Mouse (Mus musculus) CH12.LX (cell line): Measurements from ENCODE around the gene Prickle2. TPM values are rescaled to one million over a fixed set of nuclear protein-coding genes. Genes with fewer than 3 reads are reported as not detected.

ENCODE experiments used
- DNase-seq: peaks from one replicate; pipeline ENCODE4 v3.0.0-alpha.2; 2013; ENCODE audit errors: extremely low read depth
- H3K27ac ChIP-seq: 2 replicates; pipeline ENCODE4 v1.5.1; 2012; ENCODE audit warnings: low read depth, mild to moderate bottlenecking, control low read depth, moderate library complexity; ENCODE audit not compliant: insufficient read depth
- H3K27me3 ChIP-seq: replicated peaks from 2 replicates; pipeline ENCODE3; 2012; ENCODE audit warnings: inconsistent platforms
- H3K36me3 ChIP-seq, 2 experiments: replicated peaks in 1 of 2; 2 replicates each; pipeline versions ENCODE3 to v1.6.1; 2012; ENCODE audit warnings: inconsistent platforms in 1 of 2, low read length in 1 of 2, mild to moderate bottlenecking in 1 of 2, mixed read lengths in 1 of 2, moderate library complexity in 1 of 2; ENCODE audit not compliant: control insufficient read depth in 1 of 2, insufficient read depth in 1 of 2
- H3K4me1 ChIP-seq, 2 experiments: 2 replicates each; pipeline ENCODE4 v1.6.1; 2012; ENCODE audit warnings: inconsistent platforms in 1 of 2, moderate library complexity in 1 of 2; ENCODE audit not compliant: insufficient read depth in 2 of 2, control insufficient read depth in 1 of 2
- H3K4me2 ChIP-seq: 2 replicates; pipeline ENCODE4 v1.6.1; 2012; ENCODE audit warnings: low read depth, mild to moderate bottlenecking, control low read depth; ENCODE audit not compliant: poor library complexity, insufficient read depth, severe bottlenecking
- H3K4me3 ChIP-seq, 3 experiments: fragments of 150-350 bp in 1 of 3; sonication (generic) in 1 of 3; replicated peaks in 1 of 3; 2 replicates each; pipeline versions ENCODE3 to v1.5.1; 2011 to 2012; ENCODE audit warnings: low read depth in 2 of 3, low read length in 2 of 3, mild to moderate bottlenecking in 2 of 3, moderate library complexity in 2 of 3, control low read depth in 1 of 3, improper control_type of control experiment in 1 of 3, inconsistent platforms in 1 of 3, mixed read lengths in 1 of 3; ENCODE audit not compliant: poor library complexity in 1 of 3
- H3K79me2 ChIP-seq: replicated peaks from 2 replicates; pipeline ENCODE4 v1.6.1; 2012; ENCODE audit warnings: mild to moderate bottlenecking, moderate library complexity; ENCODE audit not compliant: control insufficient read depth, poor library complexity, insufficient read depth, severe bottlenecking; ENCODE audit errors: extremely low read depth
- H3K9ac ChIP-seq: 2 replicates; pipeline ENCODE4 v1.6.1; 2012; ENCODE audit warnings: low read depth, mild to moderate bottlenecking, control low read depth, moderate library complexity; ENCODE audit not compliant: insufficient read depth
- H3K9me3 ChIP-seq: replicated peaks from 2 replicates; pipeline ENCODE3; 2012; ENCODE audit warnings: low read length, inconsistent platforms, mixed read lengths
- BHLHE40 ChIP-seq: IDR thresholded peaks from 2 replicates; pipeline ENCODE4 v1.6.1; 2011; ENCODE audit warnings: mild to moderate bottlenecking, low read depth, low read length, improper control_type of control experiment
- CHD1 ChIP-seq: IDR thresholded peaks from 2 replicates; pipeline ENCODE4 v1.6.1; 2012; ENCODE audit warnings: low read depth, low read length, improper control_type of control experiment, inconsistent platforms
- CTCF ChIP-seq, 2 experiments: IDR thresholded peaks in 1 of 2; conservative IDR thresholded peaks in 1 of 2; 2 replicates each; pipeline ENCODE4 v1.5.1; 2011 to 2012; ENCODE audit warnings: low read depth in 2 of 2, low read length in 2 of 2, improper control_type of control experiment in 1 of 2, inconsistent platforms in 1 of 2, mild to moderate bottlenecking in 1 of 2, moderate library complexity in 1 of 2
- E2F4 ChIP-seq: IDR thresholded peaks from 2 replicates; pipeline ENCODE4 v1.6.1; 2011; ENCODE audit warnings: low read depth, low read length, improper control_type of control experiment; ENCODE audit not compliant: insufficient replicate concordance
- ETS1 ChIP-seq: conservative IDR thresholded peaks from 2 replicates; pipeline ENCODE4 v1.6.1; 2012; ENCODE audit warnings: low read depth, mild to moderate bottlenecking, inconsistent platforms, low read length, improper control_type of control experiment, moderate library complexity
- IRF4 ChIP-seq: IDR thresholded peaks from 2 replicates; pipeline ENCODE4 v1.6.1; 2014; ENCODE audit warnings: low read depth, mild to moderate bottlenecking, inconsistent platforms, low read length, improper control_type of control experiment
- MAFK ChIP-seq: IDR thresholded peaks from 2 replicates; pipeline ENCODE4 v1.6.1; 2011; ENCODE audit warnings: low read length, improper control_type of control experiment; ENCODE audit not compliant: insufficient replicate concordance
- MAZ ChIP-seq: IDR thresholded peaks from 2 replicates; pipeline ENCODE4 v1.6.1; 2012; ENCODE audit warnings: low read depth, mild to moderate bottlenecking, inconsistent platforms, low read length, improper control_type of control experiment, moderate library complexity
- MYC ChIP-seq: IDR thresholded peaks from 2 replicates; pipeline ENCODE4 v1.6.1; 2011; ENCODE audit warnings: low read depth, mild to moderate bottlenecking, improper control_type of control experiment, low read length
- PAX5 ChIP-seq: IDR thresholded peaks from 2 replicates; pipeline ENCODE4 v1.6.1; 2012; ENCODE audit warnings: low read length, inconsistent platforms, mixed read lengths
- POLR2AphosphoS2 ChIP-seq: IDR thresholded peaks from 2 replicates; pipeline ENCODE4 v1.6.1; 2011; ENCODE audit warnings: low read depth, low read length, improper control_type of control experiment
- RCOR1 ChIP-seq: conservative IDR thresholded peaks from 2 replicates; pipeline ENCODE4 v1.6.1; 2012; ENCODE audit warnings: low read depth, mild to moderate bottlenecking, inconsistent platforms, low read length, improper control_type of control experiment
- SMC3 ChIP-seq: IDR thresholded peaks from 2 replicates; pipeline ENCODE4 v1.6.1; 2011; ENCODE audit warnings: low read depth, low read length, improper control_type of control experiment
- TCF12 ChIP-seq: IDR thresholded peaks from 2 replicates; pipeline ENCODE4 v1.6.1; 2014; ENCODE audit warnings: low read depth, mild to moderate bottlenecking, inconsistent platforms, low read length, improper control_type of control experiment
- UBTF ChIP-seq: IDR thresholded peaks from 2 replicates; pipeline ENCODE4 v1.6.1; 2012; ENCODE audit warnings: low read depth, mild to moderate bottlenecking, inconsistent platforms, low read length, improper control_type of control experiment, moderate library complexity
- USF1 ChIP-seq: IDR thresholded peaks from 2 replicates; pipeline ENCODE4 v1.6.1; 2014; ENCODE audit warnings: low read depth, mild to moderate bottlenecking, inconsistent platforms, low read length, improper control_type of control experiment
- ZC3H11A ChIP-seq: IDR thresholded peaks from 2 replicates; pipeline ENCODE4 v1.6.1; 2012; ENCODE audit warnings: low read depth, mild to moderate bottlenecking, inconsistent platforms, low read length, improper control_type of control experiment
- ZKSCAN1 ChIP-seq: IDR thresholded peaks from 2 replicates; pipeline ENCODE4 v1.6.1; 2012; ENCODE audit warnings: low read depth, inconsistent platforms, low read length, improper control_type of control experiment, borderline replicate concordance
- dilution Hi-C: fragments of 300-500 bp; cut with MboI; formaldehyde crosslinking; loops from 2 replicates; pipeline ENCODE4 v1.14.3; 2020; ENCODE audit warnings: low sequenced_read_pairs; ENCODE audit not compliant: extremely low pct_unique_long_range_greater_than_20kb, extremely low pct_ligation_motif_present
- in situ Hi-C: fragments of 300-500 bp; cut with MboI; formaldehyde crosslinking; loops from 3 replicates; pipeline ENCODE4 v1.14.3; 2019; ENCODE audit warnings: low sequenced_read_pairs, low pct_ligation_motif_present, low pct_unique_long_range_greater_than_20kb, mixed read lengths
- polyA plus RNA-seq: library from polyadenylated mRNA; unstranded; fragments of >175 nt; gene quantifications from 2 replicates; pipeline ENCODE4 v1.2.1, GENCODE M21; 2012; ENCODE audit warnings: low read depth; ENCODE audit not compliant: insufficient read length
- total RNA-seq, 2 experiments: library from RNA; depleted of rRNA; stranded (reverse); fragments of 300-350 nt in 1 of 2; fragments of >200 nt in 1 of 2; gene quantifications; 2 replicates each; pipeline ENCODE4 v1.2.3; 2012 to 2014

Prickle2 gene
- total and polyA plus RNA-seq, 3 experiments = not detected

- no peak overlapping the region for H3K27ac ChIP-seq
- in situ Hi-C loops = no loop called here
- DNase-seq = no peak
Measured at GRCm38 (mm10) chr6:92478612-92479011, 227.3 kb downstream of the Prickle2 start.

GRCm38 (mm10) chr6:92477621-92478020 is 228.3 kb downstream of the Prickle2 start:
- Histone ChIP-seq H3K36me3 (no peaks in the 10 kb centered on the region), H3K27ac (no peak overlapping the region), H3K9ac (no peak overlapping the region), H3K4me1 (no peaks in the 10 kb centered on the region), H3K79me2 (no peaks in the 10 kb centered on the region), H3K27me3 (no peaks in the 10 kb centered on the region), H3K9me3 (peaks cover 69% of the 10 kb centered on the region), H3K4me2 (no peak overlapping the region), H3K4me3 (no peak overlapping the region)
- TF ChIP-seq CHD1 = no peak
- no peak for TF ChIP-seq IRF4
- no peak for TF ChIP-seq TCF12
- TF ChIP-seq CTCF (conservative IDR thresholded peaks at IDR 0.05 in 1 of 2, IDR thresholded peaks at IDR 0.05 in 1 of 2; ENCODE audit: low read depth in 2 of 2, low read length in 2 of 2) = no peak
- TF ChIP-seq UBTF = no peak
- no peak for TF ChIP-seq RCOR1
- TF ChIP-seq USF1 = no peak
- in situ Hi-C loops (no loop called here), dilution Hi-C loops (no loop called here)
- no peak for DNase-seq

More at GRCm38 (mm10) chr6:92478612-92479011, 227.3 kb downstream of the Prickle2 start:
- H3K4me2 ChIP-seq = no peak overlapping the region
- no peaks in the 10 kb centered on the region for H3K79me2 ChIP-seq
- no peaks in the 10 kb centered on the region for H3K4me1 ChIP-seq
- H3K36me3 ChIP-seq = no peaks in the 10 kb centered on the region
- H3K27me3 ChIP-seq = no peaks in the 10 kb centered on the region
- dilution Hi-C loops = no loop called here
- TF ChIP-seq ETS1 = no peak
- no peak for TF ChIP-seq ZKSCAN1
- no peak for TF ChIP-seq MAZ
- no peak for TF ChIP-seq MAFK
- no peak for TF ChIP-seq IRF4
- TF ChIP-seq BHLHE40 = no peak
- no peak for TF ChIP-seq ZC3H11A
- TF ChIP-seq MYC = no peak
- TF ChIP-seq POLR2AphosphoS2 = no peak
- TF ChIP-seq E2F4 = no peak
- no peak for TF ChIP-seq TCF12
- no peak for TF ChIP-seq PAX5
- TF ChIP-seq SMC3 = no peak
- TF ChIP-seq, all 38 proteins: peak for 0
- Histone ChIP-seq H3K9me3 (peaks cover 70% of the 10 kb centered on the region), H3K4me3 (no peak overlapping the region), H3K9ac (no peak overlapping the region)
